In genomic region chr19:10665093-10665492, GRCm38 (mm10) we compare ENCODE assay signal across 1 mouse cellular context.
TF ChIP-seq lines count a peak whose summit lies in the region.

No protein-coding gene starts in this region.

TF ChIP-seq in CH12.LX, 34 proteins besides CTCF, POLR2A, EP300 and RAD21 (continued from another document):
- TF ChIP-seq ETS1 (conservative IDR thresholded peaks at IDR 0.05; ENCODE audit: low read depth, low read length), result no peak
- no peak for TF ChIP-seq CHD1 (IDR thresholded peaks at IDR 0.05; ENCODE audit: low read depth, low read length)
